Mouse (Mus musculus): Measurements from ENCODE around the gene BC049730. TPM values are rescaled to one million over a fixed set of nuclear protein-coding genes. Genes with fewer than 3 reads are reported as not detected.
"Not testable (repeated sequence)": the region's sequence is repeated elsewhere in the genome, so short reads cannot be mapped to it uniquely, and the experiment has no call there.

Gene BC049730
- polyA plus RNA-seq (2017; shearing (Covaris generic)): not detected

DNA sequence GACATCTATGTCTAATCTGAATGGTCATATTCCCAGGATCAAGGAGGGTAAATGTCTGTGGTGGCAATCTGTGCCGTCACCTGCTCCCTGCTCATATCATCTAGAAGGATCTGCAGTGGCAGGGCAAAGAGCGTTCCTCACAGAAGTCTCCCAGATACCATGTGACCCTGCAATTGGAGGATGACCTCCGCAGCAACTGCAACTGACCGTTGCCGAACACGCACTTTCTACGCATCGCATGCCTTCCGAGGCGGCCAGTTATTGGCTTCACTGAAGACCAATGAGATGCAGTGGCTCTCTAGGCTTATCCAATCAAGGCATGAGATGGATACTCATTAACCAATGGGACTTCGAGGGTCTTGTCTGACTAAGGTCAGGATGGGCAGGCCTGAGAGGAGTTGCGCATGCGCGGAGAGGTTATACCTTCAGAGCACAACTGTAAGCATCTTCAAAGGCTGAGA is at the start of gene BC049730:
Gene BC049730, plus strand, starts transcription at position 411 of the 461 bp plus-strand sequence.
- no peak for ATAC-seq

DNA sequence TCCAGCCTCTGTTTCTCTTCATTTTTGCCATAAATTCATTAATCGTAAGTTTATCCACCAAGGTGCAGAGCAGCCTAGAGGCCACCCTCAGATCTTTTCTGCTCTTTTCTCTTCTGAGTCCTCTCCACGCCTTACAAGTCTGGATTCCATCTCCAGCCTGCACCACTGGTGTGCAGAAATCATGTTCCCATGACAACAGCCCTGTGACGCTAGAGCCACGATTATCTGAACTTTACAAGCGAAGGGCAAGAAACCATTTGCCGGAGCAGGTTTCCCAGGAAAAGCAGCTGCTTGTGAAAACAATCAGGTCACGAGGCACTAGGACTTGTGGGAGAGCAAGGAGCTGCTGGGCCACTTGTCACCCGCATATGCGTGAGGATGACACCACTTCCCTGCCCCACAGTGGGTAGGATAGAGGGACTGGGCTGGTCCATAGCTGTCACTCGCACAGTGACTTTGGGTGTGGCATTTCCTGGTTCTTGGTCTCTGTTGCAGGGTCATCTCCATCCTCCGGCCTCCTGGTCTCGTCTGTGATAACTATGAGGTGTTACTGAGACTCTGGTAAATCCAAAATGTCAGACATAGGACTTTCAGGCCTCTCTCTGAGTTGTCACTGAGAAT is 49.2 kb upstream of the BC049730 start:
- ATAC-seq: no peak

DNA sequence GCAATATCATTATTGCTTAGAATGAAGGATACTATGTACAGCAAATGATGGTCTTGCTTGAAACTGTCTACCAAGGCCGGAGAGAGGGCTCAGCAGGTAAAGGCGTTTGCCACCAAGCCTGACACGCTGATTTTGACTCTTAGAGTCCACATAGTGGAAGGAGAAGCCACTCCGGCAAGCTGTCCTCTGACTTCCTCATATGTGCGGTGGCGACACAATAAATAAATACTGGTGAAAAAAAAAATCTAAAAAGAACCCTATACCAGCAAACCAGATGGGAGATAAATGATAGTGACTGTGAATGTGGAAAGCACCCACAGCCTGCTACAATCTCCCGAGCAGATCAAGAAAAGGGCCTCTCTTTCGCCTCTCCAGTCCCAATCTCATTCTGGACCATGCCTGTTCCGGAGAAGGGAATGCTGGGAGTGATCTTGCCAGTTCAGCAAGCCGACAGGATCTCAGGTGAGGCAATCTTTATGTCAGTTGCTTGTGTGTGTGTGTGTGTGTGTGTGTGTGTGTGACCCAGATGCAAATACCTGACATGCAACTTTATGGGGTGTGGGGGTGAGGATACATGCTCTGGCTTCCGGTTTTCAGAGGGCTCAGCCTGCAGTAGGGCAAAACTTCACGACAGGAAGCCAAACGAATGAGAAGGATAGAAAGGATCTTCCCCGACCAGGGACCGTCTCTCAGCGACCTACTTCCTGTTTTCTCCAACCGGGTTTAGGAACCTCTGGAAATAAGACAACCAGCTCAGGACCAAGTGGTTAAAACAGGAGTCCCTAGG is 47.7 kb upstream of the BC049730 start:
- peak; percentile 82 for ATAC-seq

DNA sequence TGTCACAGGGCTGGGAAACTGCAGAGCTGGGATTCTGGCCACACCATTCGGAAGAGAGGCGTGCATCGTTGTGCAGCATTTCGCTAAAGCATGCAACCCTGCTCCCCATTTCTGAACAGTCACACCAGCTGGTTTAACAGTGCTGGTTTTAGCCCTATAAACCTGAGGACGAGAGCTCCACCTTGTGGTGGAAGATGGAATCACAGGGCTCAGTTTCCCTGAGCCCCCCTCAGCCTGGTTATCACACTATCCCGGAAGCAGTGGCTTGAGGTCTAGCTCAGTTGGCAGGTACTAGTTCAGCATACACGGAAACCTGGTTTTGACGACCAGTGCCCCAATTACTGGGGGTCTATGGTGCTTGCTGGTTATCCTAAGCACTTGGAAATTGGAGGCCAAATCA is 46.5 kb upstream of the BC049730 start:
- ATAC-seq: peak; percentile 82

DNA sequence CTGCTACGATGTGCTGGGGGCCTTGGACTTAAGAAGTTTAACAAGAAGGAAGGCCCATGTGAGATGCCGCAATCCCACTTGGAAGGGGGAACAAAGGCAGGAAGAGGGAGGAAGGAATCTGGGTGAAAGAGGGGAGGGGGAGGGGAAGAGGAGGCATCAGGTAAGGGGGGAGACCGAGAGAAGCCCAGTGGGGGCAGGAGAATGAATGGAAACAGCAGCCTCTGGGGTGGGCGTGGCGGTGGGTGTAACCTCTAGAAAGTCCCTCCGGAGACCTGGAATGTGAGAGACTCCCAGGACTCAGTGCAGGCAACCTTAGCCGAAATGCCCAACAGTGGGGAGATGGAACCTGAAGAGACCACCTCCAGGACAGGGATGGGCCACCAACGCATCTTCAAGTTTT is 44.7 kb upstream of the BC049730 start:
- no peak for ATAC-seq

DNA sequence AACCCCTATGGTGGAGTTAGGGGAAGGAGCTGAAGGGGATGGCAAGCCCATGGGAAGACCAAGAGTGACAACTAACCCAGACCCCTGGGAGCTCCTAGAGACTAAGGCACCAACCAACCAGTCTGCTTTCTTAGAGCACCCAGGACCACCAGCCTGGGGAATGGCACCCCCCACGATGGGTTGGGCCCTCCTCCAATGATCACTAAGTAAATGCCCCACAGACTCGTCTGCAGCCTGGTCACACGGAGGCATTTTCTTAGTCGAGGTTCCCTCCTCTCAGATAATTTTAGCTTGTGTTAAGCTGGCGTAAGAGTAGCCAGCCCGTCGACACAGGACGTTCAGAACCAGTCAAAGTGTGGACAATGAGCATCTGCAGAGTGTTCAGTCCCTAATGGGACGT is 44.1 kb upstream of the BC049730 start:
- no peak for ATAC-seq

DNA sequence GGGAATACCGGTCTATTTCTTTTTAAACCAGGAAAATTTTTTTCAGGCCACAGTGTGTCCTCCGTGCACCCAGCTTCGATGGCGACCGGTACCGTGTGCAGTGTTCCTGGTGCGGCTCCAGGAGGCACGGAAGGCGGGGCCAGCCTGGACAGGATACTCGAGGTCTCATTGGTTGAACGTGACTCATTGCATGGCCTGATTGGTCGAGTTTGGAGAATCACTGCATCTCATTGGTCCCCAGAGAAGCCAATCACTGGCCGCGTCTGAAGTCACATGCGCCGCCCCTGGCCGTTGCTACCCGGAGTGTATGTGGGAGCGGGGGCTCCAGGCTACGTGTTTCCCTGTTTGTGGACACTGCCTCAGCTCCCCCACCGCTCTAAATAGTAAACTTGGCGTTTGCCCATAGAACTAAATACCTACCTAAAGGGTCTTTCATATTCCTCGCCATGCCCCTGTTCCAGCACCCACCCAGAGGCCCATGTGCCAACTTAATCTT is 37.0 kb upstream of the BC049730 start:
- no peak for ATAC-seq

DNA sequence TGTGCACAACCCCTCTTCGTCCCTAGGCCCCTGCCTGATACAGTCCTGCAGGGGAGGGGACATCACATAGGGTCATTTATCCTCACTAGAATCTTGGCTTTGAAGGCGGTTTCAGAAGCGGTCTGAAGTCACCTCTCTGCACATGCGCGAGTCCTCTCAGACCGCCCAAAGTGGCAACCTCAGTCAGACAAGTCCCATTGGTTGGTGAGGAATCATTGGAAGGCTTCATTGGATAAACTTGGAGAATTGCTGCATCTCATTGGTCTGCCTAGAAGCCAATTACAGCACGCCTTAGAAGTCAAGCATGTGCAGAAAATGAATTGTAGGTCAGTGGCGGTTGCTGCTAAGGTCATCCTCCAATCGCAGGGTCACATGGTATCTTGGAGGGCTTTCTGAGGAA is 32.5 kb upstream of the BC049730 start, which contains the start of gene Tex101:
Gene Tex101, minus strand, starts transcription at position 101 of the 400 bp plus-strand sequence.
- ATAC-seq: no peak

DNA sequence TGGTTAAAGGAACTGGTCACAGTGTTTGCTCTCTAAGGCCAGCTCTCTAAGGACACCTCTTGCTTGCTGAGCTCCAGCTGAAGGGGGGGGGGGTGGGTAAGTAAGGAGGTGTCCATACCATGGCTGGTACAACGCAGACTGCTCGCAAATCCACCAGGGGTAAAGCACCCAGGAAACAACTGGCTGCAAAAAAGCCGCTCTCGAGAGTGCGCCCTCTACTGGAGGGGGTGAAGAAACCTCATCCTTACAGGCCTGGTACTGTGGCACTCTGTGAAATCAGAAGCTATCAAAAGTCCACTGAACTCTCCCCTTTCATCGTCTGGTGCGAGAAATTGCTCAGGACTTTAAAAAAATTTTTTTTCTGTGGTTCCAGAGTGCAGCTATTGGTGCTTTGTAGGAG is 24.9 kb upstream of the BC049730 start:
- ATAC-seq: not testable (repeated sequence)

DNA sequence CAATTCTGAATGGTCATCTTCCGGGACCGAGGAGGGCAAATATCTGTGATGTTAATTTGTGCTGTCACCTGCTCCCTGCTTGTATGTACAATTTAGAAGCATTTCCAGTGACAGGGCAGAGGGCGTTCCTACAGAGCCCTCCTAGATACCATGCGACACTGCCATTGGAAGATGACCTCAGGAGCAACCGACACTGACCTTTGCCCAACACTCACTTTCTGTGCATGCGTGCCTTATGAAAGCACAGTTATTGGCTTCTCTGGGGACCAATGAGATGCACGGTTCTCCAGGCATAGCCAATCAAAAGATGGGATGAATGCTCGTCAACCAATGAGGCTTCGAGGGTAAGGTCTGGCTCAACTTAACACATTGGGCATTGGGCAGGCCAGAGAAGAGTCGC is 21.5 kb upstream of the BC049730 start:
- not testable (repeated sequence) for ATAC-seq

DNA sequence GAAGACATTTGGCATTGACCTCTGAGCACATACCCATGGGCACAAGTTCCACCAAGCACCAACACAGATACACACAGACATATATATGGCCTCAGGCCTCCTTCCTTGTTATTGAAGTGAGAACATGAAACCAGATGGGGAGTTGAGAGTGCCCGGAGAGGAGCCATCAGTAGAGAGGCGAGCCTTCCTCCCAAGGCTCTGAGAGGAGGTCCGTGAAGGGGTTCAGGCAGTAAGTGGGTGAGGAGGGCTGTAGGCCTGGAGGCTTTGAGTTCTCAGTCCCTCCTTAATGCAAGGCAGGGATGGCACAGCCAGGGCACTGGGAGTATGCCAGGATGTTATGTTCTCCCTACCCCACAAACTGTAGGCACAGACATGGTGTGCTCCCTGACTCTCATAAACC is 16.3 kb upstream of the BC049730 start:
- not testable (repeated sequence) for ATAC-seq

DNA sequence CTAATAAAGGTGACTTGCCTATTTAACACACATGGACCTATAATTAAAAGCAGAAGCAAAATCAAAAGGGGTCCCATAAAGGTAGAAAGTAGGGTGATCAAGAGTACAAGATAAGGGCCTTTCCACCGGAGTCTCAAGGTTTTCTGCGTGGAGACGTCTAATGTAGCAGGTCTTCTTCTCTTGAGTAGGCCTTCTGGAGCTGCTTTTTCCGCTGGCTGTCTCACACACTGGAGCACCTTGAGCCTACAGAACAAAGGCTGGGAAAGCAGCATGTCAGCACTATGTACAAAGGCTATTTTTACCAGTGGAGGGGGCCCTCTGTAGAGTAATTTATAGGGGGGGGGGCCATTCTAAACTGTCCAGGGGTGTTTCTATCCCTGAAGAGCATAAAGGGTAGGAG is 11.2 kb upstream of the BC049730 start:
- ATAC-seq: not testable (repeated sequence)

DNA sequence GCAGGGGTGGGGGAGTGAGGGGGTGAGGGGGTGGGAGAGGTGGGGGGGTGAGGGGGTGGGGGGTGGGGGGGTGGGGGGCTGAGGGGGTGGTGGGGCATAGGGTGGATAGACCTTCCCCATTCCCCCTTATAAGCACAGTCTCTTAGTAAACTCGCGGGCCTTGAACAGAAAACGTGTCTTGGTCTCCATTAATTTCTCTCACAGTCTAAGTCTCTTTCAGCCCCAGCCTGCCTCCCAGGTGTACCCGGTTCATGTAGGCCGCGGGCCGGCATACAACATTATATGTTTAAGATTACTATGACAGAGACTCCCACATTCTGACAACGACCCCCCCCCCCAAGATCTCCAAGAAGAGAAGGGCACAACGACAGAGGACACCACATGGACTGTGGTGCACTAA is 6.2 kb upstream of the BC049730 start:
- ATAC-seq: not testable (repeated sequence)

DNA sequence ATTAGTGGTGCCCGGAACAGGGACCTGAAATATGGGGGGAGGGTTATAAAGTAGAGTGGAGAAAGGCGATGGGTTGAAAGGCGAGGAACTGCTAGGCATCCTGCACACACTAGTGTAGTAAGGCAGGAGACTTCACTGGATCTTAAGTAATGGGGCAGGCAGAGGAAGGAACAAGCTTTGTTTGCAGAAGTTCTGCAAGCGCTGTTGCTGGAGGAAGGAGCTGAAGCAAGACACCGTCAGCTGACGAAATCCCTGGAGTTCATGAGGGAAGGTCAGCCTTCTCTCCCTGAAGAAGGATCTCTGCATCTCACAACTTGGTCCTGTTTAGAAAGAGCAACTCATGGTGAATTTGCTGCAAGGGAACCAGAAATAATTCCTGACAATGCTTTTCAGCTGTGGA is 6.0 kb downstream of the BC049730 start:
- ATAC-seq: no peak

DNA sequence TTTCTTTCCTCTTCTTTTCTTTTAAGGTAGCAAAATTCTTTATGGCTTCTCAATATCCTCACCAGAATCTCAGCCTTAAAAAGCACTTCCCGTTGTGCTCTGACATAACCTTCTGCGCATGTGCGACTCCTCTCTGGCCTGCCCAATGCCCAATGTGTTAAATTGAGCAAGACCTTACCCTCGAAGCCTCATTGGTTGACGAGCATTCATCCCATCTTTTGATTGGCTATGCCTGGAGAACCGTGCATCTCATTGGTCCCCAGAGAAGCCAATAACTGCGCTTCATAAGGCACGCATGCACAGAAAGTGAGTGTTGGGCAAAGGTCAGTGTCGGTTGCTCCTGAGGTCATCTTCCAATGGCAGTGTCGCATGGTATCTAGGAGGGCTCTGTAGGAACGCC is 17.8 kb downstream of the BC049730 start, which contains the start of gene Gm4763:
Gene Gm4763, minus strand, starts transcription at position 101 of the 400 bp plus-strand sequence.
- ATAC-seq: not testable (repeated sequence)

DNA sequence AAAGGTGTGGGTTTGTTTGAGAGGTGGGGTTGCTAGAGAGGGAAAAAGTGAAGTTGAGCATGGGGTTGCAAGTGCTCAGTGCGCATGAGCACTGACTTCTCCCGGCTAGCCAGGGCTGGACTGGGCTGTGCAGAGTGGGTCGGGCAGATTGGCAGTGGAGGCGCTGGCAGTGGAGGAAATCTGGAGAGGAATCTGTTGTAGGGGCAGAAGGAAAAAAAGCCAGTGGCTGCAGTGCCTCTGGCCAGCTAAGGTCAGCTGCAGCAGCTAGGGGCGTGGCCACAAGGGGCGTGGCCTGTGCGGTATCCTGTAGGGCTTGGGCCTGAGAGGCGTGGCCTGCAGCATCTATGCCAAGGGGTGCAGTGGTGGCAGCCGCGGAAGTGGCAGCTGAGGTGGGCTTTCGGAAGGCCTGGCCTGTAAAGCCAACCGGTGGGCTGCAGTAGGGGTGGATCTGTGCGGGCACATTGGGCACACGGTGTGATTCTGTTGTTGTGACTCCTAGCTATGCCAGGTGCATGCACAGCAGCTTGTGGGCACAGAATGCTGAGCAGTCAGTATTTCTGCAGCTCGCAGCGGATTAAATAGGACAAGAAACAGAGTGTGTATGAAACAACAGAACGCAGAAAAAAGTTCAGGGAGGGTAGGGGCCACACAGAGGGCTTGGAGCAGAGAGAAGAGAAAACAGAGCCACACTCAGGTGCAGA is 27.1 kb downstream of the BC049730 start:
- no peak for ATAC-seq

DNA sequence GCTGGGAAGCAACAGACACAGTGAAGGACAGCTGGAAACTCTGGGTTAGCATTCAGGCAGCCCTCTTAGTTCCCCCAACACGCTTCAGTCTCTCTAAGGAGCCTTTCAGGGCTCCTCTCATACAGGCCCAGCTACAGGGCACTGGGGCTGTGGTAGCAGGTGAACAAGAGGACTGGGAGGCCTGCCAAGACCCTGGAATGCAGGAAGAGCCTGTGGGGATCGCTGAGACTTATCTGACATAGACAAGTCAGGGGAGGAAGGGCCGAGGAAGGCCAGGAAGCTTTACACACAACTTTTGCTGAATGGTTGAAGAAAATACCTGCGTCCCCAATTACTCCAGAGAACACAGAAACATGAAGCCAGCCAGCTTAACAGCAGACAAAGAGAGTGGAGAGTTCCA is 41.7 kb downstream of the BC049730 start:
- no peak for ATAC-seq

DNA sequence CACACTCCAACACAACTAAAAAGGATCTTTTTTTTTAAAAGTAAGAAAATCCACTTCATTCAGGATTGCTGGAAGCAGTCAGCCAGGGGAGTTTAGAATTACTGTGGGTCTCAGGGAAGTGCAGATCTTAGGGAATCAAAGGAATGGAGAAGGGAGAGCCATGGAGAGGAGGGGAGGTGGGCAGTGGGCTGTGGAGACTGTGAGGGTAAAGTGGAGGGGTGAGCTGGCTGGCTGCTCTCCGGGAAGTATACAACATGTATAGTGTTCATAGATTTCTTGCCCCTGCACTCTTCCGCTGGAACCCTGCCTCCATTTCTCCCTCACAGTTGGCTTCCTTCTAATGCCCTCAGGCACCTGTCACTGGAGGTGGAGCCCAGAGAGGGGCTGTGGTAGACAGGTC is 42.6 kb downstream of the BC049730 start:
- ATAC-seq: no peak

DNA sequence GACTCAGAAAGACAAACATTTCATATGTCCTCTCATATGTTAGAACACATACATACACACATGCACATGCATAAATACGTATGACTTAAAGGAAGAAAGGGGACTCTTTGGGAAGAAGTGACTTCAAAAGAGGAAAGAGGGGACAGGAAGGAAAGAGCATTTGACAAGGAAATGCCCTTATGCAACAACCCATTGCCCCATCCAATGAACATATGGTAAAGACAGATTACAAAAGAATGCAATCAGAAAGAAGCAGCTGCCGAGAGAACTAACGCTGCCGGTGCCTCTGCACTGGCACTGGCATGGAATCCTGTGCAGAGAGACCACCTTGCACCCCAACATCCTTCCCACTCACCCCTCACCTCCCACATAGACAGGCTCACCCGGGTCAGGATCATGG is 44.4 kb downstream of the BC049730 start:
- ATAC-seq: no peak

DNA sequence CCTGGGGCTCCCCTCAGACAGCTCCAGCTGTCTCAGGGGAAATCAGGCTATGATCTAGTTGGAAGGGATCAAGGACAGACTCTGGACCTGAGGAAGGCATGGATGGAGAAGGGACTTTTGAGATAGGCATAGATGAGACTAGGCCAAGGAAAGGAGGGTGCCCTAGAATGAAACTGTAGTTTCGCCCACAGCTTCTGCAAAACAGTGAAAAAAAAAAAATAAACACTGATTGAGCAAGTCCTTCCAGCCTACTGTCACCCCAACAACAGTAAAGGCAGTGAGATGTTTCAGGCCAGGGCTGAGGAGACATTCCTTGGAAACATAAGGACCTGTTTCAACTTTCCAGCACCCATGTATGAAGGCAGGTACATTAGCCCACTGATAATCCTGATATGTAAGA is 49.5 kb downstream of the BC049730 start:
- ATAC-seq: no peak

DNA sequence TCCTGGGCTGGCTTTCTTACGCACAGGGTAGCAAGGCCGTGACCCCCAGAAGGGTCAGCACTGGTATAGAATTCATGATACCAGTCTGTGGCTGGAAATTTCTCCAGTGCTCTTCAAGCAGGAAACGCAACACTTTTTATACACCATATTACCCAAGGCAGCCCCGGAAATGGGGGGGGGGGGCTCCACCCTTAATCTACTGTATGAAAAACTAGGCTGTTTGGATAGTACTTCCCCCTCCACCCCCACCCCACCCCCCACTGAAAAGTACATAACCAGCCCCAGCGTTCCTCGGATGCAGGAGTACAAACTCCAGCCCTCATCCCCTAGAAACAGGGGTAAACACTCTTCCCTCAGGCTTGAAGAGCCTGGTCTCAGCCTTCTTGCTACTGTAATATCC is 51.2 kb downstream of the BC049730 start, which contains the start of gene Cd177:
Gene Cd177, minus strand, starts transcription at position 101 of the 400 bp plus-strand sequence.
- no peak for ATAC-seq

DNA sequence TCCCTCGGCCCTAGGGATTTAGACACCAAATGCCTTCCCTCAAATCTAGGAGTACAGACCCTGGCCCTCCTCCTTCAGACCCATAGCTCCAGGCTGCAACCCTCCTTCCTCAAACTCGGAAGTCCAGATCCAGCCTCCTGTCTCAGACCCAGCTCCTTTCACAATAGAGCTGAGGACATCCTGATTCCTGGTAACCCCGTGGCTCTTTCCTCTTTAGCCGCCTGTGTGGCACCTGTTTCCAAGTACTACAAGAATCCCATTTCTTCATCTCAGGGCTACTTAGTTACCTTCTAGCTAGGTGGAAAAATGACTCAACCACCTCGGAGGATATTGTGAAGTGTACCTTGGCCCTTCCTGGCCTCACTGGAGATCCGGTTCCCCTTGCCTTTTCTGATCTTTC is 52.1 kb downstream of the BC049730 start:
- ATAC-seq: no peak

DNA sequence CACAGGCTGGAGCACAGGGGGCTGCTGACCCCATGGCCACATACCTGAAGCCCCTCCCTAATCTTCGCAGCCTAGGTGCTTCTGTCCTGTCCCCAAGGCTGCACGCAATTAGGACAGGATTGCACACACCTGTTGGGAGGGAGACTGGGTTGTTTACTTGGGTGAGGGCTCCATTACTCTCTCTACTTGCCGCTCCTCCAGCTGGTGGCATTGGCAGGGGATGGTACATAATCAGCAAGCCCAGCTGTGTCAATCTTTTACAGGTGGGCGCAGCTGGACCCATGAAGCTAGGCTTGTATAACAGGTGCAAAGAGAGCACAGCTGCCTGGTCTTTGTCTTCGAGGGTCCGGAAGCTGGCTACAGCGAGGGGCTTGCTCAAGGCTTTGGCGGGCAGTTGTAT is 53.5 kb downstream of the BC049730 start:
- ATAC-seq: no peak

All from inflammation-experienced regulatory T-cells, adult 6 months (primary cell).